Mouse (Mus musculus) spleen, adult 2 months (tissue): ENCODE results near the gene Psma3.

Source experiments
- CTCF ChIP-seq: fragments of 200-500 bp; IDR thresholded peaks from 2 replicates; pipeline ENCODE4 v1.5.1; 2011; ENCODE audit warnings: mild to moderate bottlenecking, inconsistent platforms; ENCODE audit not compliant: insufficient read depth, insufficient read length, insufficient replicate concordance; ENCODE audit errors: extremely low read depth
- POLR2A ChIP-seq: fragments of 200-500 bp; IDR thresholded peaks from 2 replicates; pipeline ENCODE4 v1.6.1; 2011; ENCODE audit warnings: low read depth, low read length, inconsistent platforms

DNA sequence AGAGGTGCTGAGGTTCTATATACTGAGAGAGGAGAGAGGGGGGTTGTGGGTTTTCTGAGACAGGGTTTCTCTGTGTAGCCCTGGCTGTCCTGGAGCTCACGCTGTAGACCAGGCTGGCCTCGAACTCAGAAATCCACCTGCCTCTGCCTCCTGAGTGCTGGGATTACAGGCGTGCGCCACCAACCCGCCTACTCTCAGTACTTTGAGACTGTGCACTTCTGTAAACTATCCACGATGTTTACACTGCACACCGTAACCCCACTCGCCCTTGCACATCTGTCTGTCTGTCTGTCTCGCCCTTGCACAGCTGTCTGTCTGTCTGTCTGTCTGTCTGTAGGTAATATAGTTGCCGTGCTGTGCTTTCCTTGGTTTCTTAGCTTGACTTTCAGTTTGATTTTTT is 50.0 kb downstream of the Psma3 start:
- no peak for TF ChIP-seq CTCF
- TF ChIP-seq POLR2A = no peak
